Comparison of ENCODE assay signal across 9 mouse cellular contexts in genomic region chr8:86028646-86029312, GRCm38 (mm10).
A peak's percentile ranks its signal among the peaks of the same experiment; 100 is the strongest.
DNase-seq lines count a peak whose midpoint lies in the region; TF ChIP-seq lines count a peak whose summit lies in the region.
"Had no signal": no experiment of that assay in that cellular context is flagged by ENCODE, and none has a peak within 500 bp of the region (broad histone marks: within the 10 kb centered on the region; RNA-seq: fewer than 3 reads in every experiment).

No protein-coding gene starts in this region.

- intact Hi-C loops in heart, adult 2 months (cut with DNase I): no loop called here

- TF ChIP-seq CTCF in heart, adult 2 months (IDR thresholded peaks at IDR 0.05): no peak
- TF ChIP-seq CTCF in layer of hippocampus, adult 2 months (conservative IDR thresholded peaks at IDR 0.05): no peak

- no peak for TF ChIP-seq EP300 in heart, adult 2 months (IDR thresholded peaks at IDR 0.05; ENCODE audit: insufficient read depth, low read depth, low read length)

- no peaks in the 10 kb centered on the region for H3K79me2 ChIP-seq in heart, adult 2 months (replicated peaks; ENCODE audit: control insufficient read depth, insufficient read depth, low read length)

- WGBS in heart, adult 2 months: 36% methylated on average over 6 of the region's 6 CpGs

- no peak overlapping the region for H3K4me3 ChIP-seq in heart, adult 2 months
- no peak overlapping the region for H3K4me3 ChIP-seq in layer of hippocampus, adult 2 months
- H3K4me3 ChIP-seq: liver, embryonic 12.5 days had no signal

- no peak overlapping the region for H3K27ac ChIP-seq in heart, adult 2 months
- peak overlapping the region; percentile 60; the same call in 1 of the 2 replicates for H3K27ac ChIP-seq in layer of hippocampus, adult 2 months
- H3K27ac ChIP-seq: liver, embryonic 12.5 days had no signal

- H3K36me3 ChIP-seq in heart, adult 2 months (ENCODE audit: control insufficient read depth, insufficient read depth, low read length): no peaks in the 10 kb centered on the region

- no peak for TF ChIP-seq POLR2A in heart, adult 2 months (IDR thresholded peaks at IDR 0.05; ENCODE audit: insufficient read depth, low read depth, low read length)

- peak; percentile 1 for DNase-seq in heart, adult 8-10 months (ENCODE audit: low spot score)
- no peak for DNase-seq in heart, adult 2 months
- DNase-seq in cerebellum, adult 8-10 months: peak; percentile 75
- peak; percentile 50 to 60 for DNase-seq in layer of hippocampus, adult 2 months (ENCODE audit: low spot score in 2 of 2)
- peak; percentile 73 to 85 for DNase-seq in right cerebral cortex, postnatal 10 days (ENCODE audit: low spot score in 2 of 2)
- no peak for DNase-seq in embryo, embryonic 9.5 days (ENCODE audit: extremely low spot score)
- no peak for DNase-seq in adrenal gland, adult (ENCODE audit: inconsistent age in 2 of 2, low spot score in 1 of 2)
- no peak for DNase-seq in lung, postnatal 25 days (ENCODE audit: low spot score)

- no peak overlapping the region for H3K9ac ChIP-seq in heart, adult 2 months (ENCODE audit: low read depth, low read length)
- H3K9ac ChIP-seq: liver, embryonic 12.5 days had no signal

- H3K27me3 ChIP-seq in heart, adult 2 months (ENCODE audit: control insufficient read depth, insufficient read depth, low read length): no peaks in the 10 kb centered on the region
- H3K27me3 ChIP-seq: liver, embryonic 12.5 days had no signal

- H3K4me1 ChIP-seq in heart, adult 2 months (ENCODE audit: control insufficient read depth, insufficient read depth, low read length): peaks cover 1% of the 10 kb centered on the region; the same call in 1 of the 2 replicates
- H3K4me1 ChIP-seq: liver, embryonic 12.5 days had no signal

Comparison
In these comparisons a context has a peak if more than half of its experiments do, and no peak if none do; other contexts are left out.
1. DNase-seq: peak in heart, adult 8-10 months (single experiment), cerebellum, adult 8-10 months (single experiment), layer of hippocampus, adult 2 months (2 of 2) and right cerebral cortex, postnatal 10 days (2 of 2); none in heart, adult 2 months (0 of 2), embryo, embryonic 9.5 days (single experiment), adrenal gland, adult (0 of 2) and lung, postnatal 25 days (single experiment).